In the genomic region with DNA sequence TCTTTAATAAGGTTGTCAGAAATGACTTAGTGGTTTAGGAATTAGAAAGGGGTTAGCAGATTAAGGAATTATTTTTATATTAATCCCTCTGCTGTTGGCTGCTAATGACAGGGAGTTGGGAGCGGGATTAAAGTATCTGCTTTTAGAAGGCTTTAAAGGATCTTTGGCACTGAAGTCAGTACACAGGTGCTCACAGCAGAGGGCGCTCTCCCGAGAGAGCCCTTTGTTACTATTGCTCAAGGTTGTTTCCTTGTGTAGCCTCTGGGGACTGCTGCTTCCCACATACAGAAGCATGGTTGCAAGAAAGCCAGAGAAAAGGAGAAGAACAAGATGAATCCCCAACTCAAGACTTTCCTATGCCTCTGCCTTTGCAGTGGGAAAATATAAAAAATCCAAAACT, we compare ENCODE assay signal across 8 mouse cellular contexts. TPM values are rescaled to one million over a fixed set of nuclear protein-coding genes. Genes with fewer than 3 reads are reported as not detected.
DNase-seq lines count a peak whose midpoint lies in the region; ATAC-seq and TF ChIP-seq lines count a peak whose summit lies in the region.

No protein-coding gene starts in this region.

- peaks cover 44% of the 10 kb centered on the region for H3K36me3 ChIP-seq in hindbrain, embryonic 10.5 days
- H3K36me3 ChIP-seq in hindbrain, embryonic 13.5 days: peaks cover 28% of the 10 kb centered on the region
- H3K36me3 ChIP-seq in spleen, adult 2 months (ENCODE audit: control insufficient read depth, insufficient read depth, low read length): peaks cover 11% of the 10 kb centered on the region

- peaks cover 7% of the 10 kb centered on the region for H3K4me1 ChIP-seq in hindbrain, embryonic 10.5 days (replicated peaks)
- H3K4me1 ChIP-seq in hindbrain, embryonic 13.5 days (replicated peaks): peaks cover 19% of the 10 kb centered on the region
- H3K4me1 ChIP-seq in spleen, adult 2 months (ENCODE audit: control insufficient read depth, insufficient read depth, insufficient read length): no peaks in the 10 kb centered on the region

- 29% methylated on average over 3 of the region's 3 CpGs for WGBS in hindbrain, embryonic 10.5 days
- 21% methylated on average over 3 of the region's 3 CpGs for WGBS in hindbrain, embryonic 13.5 days
- WGBS in spleen, adult 2 months: 26% methylated on average over 3 of the region's 3 CpGs

- H3K9me3 ChIP-seq in hindbrain, embryonic 10.5 days: peaks cover 5% of the 10 kb centered on the region; the same call in 1 of the 2 replicates
- no peaks in the 10 kb centered on the region for H3K9me3 ChIP-seq in hindbrain, embryonic 13.5 days

- H3K4me2 ChIP-seq in hindbrain, embryonic 13.5 days: no peak overlapping the region

- intact Hi-C loops in left cerebral cortex, postnatal 10 days (cut with DNase I): no loop called here

- no peak overlapping the region for H3K4me3 ChIP-seq in hindbrain, embryonic 10.5 days
- no peak overlapping the region for H3K4me3 ChIP-seq in hindbrain, embryonic 13.5 days
- H3K4me3 ChIP-seq in spleen, adult 2 months (ENCODE audit: extremely low read depth, insufficient read depth, insufficient read length): no peak overlapping the region

- no peaks in the 10 kb centered on the region for H3K27me3 ChIP-seq in hindbrain, embryonic 10.5 days (ENCODE audit: insufficient read depth, poor library complexity, severe bottlenecking)
- no peaks in the 10 kb centered on the region for H3K27me3 ChIP-seq in hindbrain, embryonic 13.5 days
- H3K27me3 ChIP-seq in spleen, adult 2 months (ENCODE audit: control insufficient read depth, insufficient read depth, low read length): no peaks in the 10 kb centered on the region

- no peak overlapping the region for H3K9ac ChIP-seq in hindbrain, embryonic 13.5 days

- TF ChIP-seq CTCF in spleen, adult 2 months (IDR thresholded peaks at IDR 0.05; ENCODE audit: extremely low read depth, insufficient read depth, insufficient read length, insufficient replicate concordance): peak; percentile 51; the same call in 1 of the 2 replicates

- ATAC-seq in hindbrain, embryonic 13.5 days (ENCODE audit: low FRiP score): no peak
- ATAC-seq in hematopoietic stem cell, adult 5-6 weeks (replicated peaks in 1 of 2; ENCODE audit: insufficient read depth in 1 of 2, low FRiP score in 2 of 2, low TSS enrichment in 1 of 2, low read depth in 1 of 2, poor library complexity in 2 of 2, severe bottlenecking in 2 of 2): peak; percentile 84 to 87; a peak in 3 of 4 replicates

- peak; percentile 62 for DNase-seq in hindbrain, embryonic 10.5 days (ENCODE audit: low spot score)
- peak in 1 of 2 experiments; percentile 22 for DNase-seq in spleen, adult 2 months (ENCODE audit: low read depth in 1 of 2, low spot score in 2 of 2)
- DNase-seq in spleen, postnatal 14 days (ENCODE audit: low spot score in 2 of 2): no peak
- peak; percentile 14 for DNase-seq in adrenal gland, postnatal 25 days
- peak; percentile 84 for DNase-seq in retina, postnatal 1 day
- DNase-seq in left cerebral cortex, postnatal 10 days (ENCODE audit: extremely low spot score in 1 of 2, low spot score in 2 of 2): no peak

- no peak for TF ChIP-seq POLR2A in spleen, adult 2 months (IDR thresholded peaks at IDR 0.05; ENCODE audit: low read depth, low read length)

- no peak overlapping the region for H3K27ac ChIP-seq in hindbrain, embryonic 10.5 days
- H3K27ac ChIP-seq in hindbrain, embryonic 13.5 days: no peak overlapping the region
- no peak overlapping the region for H3K27ac ChIP-seq in spleen, adult 2 months (ENCODE audit: insufficient read depth, low read length)

RNA-seq across cellular contexts. Expression of a gene that starts 6.8 kb away (rescaled TPM):
- polyA plus RNA-seq in hindbrain, embryonic 10.5 days (2016; fragmentation: Nextera tagmentation; extraction: Ambion mirVana): 72.8 and 83.6 TPM in 2 replicates
- polyA plus RNA-seq in hindbrain, embryonic 13.5 days (2015; fragmentation: Nextera tagmentation; extraction: Ambion mirVana): 81.2 and 83.0 TPM in 2 replicates
- 61.7 and 130 TPM in 2 replicates for polyA plus RNA-seq in spleen, adult 2 months (2012; rRNA removed)
- 64.9 and 81.0 TPM in 2 replicates for total RNA-seq in adrenal gland, postnatal 25 days (2021)
- 26.7 and 36.8 TPM in 2 replicates for total RNA-seq in hematopoietic stem cell, adult 5-6 weeks (2017)
- total RNA-seq in left cerebral cortex, postnatal 10 days (2021): 100 to 1,000 TPM; 107 to 110 TPM

Comparison
In these comparisons a context has a peak if more than half of its experiments do, and no peak if none do; other contexts are left out.
1. DNase-seq: peak in hindbrain, embryonic 10.5 days (single experiment), adrenal gland, postnatal 25 days (single experiment) and retina, postnatal 1 day (single experiment); none in spleen, postnatal 14 days (0 of 2) and left cerebral cortex, postnatal 10 days (0 of 2).